Mouse (Mus musculus): ENCODE results near the gene Picalm.

Picalm gene

DNA sequence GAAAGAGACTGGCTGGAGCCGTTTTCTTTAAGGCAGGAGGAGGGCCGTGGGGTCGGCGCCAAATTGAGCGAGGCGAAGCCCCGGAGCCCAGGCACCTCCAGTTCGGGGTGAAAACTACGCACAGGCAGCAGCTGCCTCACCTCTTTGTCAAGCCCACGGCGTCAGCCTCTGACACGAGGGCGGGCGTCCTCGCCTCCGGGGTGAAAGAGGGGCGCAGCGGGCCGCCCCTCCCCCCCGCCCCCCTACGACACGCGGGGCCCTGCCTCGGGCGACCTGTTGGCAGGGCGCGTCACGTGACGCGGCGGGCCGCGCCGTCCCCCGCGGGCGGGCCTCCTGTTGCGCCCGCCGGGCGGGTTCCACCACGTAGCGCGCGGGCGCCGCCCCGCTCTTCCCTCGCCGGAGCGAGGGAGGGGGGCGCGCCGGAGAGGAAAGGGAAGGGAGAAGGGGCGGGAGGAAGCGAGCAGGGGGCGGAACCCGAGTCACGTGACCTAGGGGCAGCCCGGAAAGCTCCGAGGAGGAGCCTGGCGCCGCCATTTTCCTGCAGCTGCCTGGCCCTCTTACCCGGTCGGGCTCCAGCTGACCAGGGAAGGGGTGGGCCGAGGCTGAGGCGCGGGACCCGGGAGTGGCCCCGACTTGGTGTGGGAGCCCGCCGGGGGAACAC is at the start of gene Picalm:
TSS of gene Picalm (plus strand) at position 482 of the 661 bp plus-strand sequence.
- peak; percentile 88 for DNase-seq (ENCODE audit: low read depth)

DNA sequence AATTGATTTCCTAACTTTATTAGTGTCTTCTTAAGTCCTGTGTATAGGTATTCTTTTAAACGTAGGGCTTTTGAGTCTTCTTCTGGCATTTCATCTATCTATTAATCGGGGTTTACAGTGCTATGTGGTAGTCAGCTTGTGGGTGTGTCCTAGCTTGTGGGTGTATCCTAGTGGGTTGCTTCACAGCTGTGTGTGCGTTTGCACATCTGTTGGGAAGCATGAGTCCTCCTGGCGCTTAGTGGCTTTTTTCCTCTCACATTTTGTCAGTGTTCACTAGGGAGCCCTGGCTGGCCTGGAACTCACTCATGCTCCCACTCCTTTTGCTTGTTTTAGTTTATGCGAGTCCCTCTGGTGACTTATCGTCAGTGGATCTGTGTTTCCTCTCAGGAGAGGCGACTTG is 46.2 kb upstream of the Picalm start:
- DNase-seq (ENCODE audit: low read depth): no peak

DNA sequence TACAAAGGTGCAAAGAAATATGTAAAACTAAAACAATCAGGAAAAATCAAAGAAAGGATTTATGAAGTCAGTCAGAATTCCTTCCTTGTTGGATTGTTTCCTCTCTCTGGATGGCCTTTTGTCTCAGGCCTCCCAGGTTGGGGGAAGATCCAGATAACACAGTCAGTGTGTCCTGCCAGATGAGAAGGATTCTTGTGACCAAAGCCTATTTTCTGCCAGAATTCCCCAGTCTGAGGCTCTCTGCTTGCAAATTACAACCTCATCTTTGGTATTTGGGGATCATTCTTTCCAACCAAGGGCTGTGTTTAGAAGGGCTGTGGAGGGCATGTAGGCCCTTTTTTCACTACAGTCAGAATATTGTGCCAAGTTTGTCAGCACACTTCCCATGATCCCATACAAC is 45.5 kb upstream of the Picalm start:
- DNase-seq (ENCODE audit: low read depth): no peak

DNA sequence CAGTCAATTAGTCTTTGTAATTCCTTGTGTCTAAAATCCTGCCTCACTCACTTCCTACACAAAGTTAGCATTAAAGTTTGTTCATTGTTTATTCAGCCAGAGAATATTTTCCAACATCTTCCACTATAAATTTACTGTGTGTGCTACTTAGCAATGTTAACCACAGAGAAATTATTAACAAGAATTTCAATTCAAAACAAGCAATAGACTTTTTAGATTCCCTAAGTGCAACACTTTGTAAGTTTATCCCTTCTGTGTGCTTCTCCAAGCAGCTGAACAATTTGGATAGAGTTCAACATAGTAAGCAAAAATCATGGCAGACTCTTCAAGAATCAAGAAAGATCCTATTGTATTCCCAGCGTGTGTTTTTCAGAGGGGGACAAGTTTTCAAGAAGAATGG is 44.3 kb upstream of the Picalm start:
- peak; percentile 29 for DNase-seq (ENCODE audit: low read depth)

DNA sequence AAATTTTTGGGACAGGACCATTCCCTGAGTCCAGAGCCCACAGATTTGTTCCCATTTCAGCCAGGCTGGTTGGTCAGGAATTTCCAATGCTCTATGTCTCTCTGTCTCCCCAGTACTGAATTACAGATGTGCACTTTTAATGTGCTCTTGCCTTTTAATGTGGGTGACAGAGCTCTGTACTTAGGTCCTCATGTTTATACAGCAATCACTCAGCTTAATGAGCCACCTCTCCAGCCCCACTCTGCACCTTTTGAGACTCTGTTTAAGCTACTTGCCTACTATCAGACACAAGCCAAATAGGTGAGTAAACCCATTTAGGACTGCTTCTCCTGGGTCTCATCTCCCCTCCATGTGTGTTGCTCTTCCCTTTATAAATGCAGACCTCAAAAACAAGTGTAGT is 43.2 kb upstream of the Picalm start:
- no peak for DNase-seq (ENCODE audit: low read depth)

DNA sequence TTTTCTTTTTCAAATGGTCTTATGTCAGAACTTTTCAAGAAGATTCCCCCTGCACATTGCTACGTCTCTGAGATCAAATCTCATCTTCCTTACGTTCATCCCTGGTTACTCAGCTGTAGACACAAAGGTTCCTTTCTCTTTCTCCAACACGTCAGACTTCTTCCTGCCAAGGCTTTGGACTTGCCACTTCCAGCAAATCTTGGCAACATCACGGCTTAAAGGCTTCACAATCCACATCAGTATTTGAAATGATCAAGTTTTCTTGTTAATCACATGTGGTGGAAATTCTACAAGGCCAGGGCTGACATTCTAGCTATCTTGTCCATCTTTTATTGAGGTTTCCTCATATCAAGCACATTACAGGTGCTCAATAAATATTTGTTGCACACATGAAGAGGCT is 39.0 kb upstream of the Picalm start:
- DNase-seq (ENCODE audit: low read depth): no peak

DNA sequence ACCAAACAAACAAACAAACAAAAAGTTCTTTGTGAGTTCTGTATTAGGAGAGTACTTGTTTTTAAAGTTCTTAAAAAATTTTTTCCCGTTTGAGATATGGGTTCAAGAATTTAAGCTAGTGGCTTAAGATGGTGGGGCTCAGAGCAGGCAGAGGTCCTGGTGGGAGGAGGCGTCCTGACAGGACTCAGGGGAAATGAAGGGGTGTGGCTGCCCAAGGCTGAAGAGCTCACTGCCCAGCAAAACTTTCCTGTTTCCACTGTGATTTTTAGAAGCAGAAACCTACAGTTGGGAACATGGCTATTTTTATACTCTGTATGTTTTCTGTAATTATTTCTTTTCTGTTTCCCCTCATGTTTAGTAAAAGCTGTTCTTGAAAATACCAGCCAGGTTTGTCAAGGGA is 38.3 kb upstream of the Picalm start:
- no peak for DNase-seq (ENCODE audit: low read depth)

DNA sequence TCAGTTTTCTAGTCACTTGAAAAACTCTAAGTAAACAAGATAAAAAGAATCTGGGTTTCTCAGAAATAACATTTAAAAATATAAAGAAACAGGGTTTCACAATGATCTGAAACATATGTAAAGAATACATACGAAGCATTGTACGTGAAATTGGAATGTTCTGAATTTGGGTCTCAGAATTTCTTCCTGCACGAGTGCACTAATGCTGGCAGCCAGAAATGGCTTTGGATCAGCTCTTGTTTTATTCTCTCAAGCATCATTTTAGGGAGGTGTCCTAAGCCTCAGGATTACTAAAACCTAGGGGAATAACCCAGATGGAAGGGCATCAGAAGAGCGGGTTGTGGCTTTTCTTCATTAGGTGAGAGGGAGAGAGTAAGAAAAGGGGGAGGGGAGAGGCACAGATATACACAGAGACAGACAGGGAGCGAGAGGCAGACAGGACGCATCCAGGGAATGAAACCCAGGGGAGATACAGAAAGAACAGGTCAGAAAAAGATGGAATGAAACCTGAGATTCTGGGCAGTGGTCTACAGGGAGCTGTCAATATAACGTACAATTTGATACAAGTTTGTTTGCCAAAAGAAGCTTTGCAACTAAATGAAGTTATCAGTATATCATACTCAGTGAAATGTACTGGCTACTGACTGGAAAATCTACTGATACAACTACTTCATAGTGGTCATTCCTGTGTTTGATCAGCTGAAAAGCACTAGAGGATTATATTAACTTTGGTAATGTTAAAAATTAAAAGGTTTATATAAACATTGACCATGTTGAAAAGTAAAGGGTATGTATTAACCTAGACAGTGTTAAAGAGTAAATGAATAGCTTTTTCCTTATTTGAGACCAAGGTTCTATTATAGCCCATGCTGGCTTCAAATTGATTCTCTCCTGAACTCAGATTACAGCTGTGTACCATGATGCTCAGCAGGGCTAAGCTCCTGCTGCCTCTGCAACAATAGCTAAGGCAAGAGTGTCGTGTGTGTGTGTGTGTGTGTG is 37.3 kb upstream of the Picalm start:
- DNase-seq (ENCODE audit: low read depth): no peak

DNA sequence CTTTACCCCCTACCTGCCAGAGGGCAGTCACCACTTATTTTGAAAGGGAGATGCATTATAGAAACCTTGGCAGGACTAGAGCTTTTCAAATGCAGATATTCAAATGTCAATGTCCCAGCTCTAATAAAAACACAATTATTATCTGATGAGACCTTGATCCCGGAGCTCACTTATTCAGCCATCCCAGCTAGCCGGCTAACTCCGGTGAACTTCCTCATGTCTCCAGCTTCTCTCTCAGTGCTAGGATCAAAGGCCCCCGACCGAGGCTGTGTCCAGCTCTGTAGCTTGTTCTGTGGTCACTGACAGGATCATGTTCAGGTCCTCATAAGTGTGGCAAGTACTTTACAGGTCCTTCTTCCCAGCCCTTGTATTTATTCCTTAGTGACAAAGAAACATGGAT is 34.9 kb upstream of the Picalm start:
- no peak for DNase-seq (ENCODE audit: low read depth)

DNA sequence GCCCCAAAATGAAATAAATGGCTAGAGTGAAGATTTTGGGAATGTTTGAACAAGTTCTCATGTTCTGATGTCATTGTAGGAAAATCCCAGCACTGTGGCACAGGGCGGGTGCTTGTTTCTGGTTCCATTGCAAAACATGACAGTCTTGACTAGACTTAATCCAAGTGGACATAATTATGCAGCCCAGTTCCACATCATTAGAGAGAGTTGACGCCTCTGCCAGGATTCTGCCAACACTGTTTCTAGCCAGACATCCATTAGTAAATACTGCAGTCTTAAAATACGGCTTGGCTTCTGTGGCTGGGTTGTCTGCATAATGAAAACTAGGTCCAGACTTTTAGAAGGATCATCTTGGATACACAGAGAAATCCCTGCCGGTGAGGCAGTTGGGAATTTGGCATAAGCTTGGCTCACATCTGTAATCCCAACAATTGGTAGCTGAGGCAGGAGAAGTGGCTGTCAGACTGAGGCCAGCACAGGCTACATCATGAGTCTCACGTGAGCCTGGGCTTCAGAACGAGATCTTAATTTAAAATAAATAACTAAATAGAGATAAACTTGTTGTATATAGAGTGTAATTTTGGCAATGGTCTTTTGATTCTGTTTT is 34.1 kb upstream of the Picalm start:
- DNase-seq (ENCODE audit: low read depth): peak; percentile 82

DNA sequence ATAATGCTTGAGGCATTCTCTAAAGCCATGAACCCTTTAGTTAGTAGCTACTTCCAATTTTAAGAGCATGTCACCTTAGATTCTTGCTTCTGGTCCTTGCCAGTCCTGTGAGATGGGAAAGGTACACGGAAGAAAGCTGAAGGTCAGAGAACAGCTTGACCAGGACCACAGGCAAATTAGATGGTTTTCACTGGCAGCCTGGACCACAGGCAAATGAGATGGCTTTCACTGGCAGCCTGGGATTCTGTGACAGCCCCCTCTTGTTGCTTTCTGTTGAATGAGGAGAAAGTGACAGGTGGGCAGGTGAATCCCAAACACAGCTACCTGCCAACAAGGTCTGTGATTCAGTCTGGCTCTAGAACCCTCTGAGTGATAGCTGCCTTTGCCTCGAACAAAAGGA is 33.4 kb upstream of the Picalm start:
- DNase-seq (ENCODE audit: low read depth): no peak

DNA sequence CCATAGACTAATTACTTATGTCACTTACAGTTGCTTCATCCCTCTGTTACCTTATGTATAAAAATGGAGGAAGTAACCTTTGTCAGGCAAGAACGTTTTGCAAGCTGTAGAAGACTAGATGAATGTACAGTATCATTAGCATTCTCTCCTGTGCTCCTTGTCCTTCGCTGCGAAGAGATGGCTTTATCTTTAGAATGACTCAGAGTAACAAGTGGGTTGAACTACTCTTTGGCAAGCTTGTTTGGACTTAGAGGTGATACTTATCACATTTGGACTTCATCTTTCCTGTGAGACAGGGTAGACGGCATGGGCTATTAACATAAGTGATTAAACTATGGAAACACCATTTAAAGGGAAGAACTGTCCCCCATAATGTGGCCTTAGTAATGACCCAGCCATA is 31.8 kb upstream of the Picalm start:
- DNase-seq (ENCODE audit: low read depth): no peak

DNA sequence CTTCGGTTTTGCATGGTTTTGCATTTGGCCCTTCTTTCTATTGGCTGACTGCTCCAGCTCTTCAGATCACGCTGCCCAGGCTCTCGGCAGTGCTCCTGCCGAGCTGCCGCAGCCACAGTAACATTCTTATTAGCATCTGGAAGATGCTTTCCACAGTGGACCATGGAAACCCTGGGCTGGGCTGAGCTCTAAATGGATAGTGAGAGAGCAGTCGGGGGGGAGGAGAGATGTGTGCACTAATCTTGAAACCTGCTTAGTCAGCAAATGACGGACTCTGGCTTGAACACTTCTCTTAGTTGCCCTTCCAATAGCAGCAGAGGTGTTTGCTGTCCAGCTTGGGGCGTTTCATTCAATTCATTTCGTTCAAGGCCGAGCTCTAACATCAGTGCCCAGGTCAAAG is 30.8 kb upstream of the Picalm start:
- DNase-seq (ENCODE audit: low read depth): no peak

DNA sequence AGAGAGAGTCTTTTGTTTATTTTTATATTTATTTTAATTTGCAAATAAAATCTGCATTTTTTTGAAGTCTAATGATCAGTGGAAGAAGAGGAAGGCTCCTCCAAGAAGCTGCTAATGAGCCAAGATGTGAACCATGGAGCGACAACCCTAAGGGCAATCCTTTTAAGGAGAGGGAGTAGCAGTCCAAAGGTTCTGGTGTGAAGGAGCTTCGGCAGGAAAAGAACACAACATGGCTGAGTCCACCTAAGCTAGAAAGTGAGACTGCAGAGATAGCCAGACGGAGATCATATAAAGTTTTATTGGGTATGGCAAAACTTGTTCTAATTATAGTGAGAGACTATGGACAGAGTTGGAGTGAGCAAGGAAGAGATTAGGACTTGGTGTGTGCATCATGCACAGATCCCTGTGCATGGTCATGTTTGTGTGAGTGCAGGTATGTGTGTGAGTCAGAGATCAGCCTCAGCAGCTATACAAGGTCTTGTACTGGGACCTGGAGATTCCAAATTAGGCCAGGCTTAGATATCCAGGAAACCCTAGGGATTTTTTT is 29.3 kb upstream of the Picalm start:
- DNase-seq (ENCODE audit: low read depth): no peak

DNA sequence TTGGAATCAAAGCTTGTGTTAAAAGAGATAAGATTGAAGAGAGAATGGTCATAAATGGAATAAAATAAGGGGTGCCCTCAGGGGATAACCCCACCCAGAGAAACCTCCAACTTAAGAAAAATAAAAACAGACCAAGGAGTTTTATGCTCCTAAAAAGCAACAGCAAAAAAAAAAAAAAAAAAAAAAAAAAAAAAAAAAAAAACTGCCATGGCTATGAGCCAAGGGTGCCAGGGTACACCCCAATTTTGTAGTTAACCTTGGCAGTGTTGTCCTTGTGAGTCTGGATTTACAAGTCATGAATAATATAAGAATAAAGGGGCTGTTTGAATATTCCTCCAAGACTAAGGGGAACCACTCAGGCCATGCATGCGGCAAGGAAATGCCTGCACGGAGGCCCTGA is 13.9 kb upstream of the Picalm start:
- DNase-seq (ENCODE audit: low read depth): no peak

DNA sequence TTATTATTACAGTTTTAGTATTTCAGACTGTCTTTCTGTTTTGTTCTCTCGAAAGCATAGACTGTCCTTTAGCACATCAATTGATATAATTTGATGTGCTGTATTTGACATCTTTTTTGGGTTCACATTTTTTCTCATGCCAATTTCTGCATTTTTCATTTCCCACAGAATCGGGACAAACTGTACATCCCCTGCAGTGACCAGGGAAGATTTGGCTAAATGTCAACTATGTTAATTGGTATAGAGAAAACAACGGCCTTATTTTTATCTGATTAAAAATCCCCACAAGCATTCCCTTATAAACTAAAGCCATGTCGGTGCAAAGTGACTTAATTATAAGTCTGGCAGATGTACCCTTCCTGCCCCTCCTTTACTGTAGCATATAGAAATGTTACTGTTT is 9.9 kb upstream of the Picalm start:
- no peak for DNase-seq (ENCODE audit: low read depth)

DNA sequence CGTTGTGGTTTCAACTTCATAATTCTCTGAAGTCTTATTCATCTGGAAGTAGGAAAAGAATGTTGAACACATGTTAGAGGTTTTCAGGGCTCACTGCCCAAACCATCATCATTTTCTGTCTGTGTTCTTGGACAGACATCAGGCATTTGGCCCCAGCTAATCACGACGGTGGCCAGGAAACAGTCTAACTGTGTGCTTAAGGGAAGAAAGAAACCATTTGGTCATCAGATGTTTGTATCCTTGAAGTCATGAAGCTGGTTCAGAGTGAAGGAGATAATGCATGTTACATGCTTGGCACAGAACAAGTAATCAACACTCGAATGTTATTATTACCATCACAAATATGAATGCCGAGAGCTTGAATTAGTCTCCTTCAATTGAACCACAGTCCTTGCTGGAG is 5.0 kb upstream of the Picalm start:
- DNase-seq (ENCODE audit: low read depth): peak; percentile 83

DNA sequence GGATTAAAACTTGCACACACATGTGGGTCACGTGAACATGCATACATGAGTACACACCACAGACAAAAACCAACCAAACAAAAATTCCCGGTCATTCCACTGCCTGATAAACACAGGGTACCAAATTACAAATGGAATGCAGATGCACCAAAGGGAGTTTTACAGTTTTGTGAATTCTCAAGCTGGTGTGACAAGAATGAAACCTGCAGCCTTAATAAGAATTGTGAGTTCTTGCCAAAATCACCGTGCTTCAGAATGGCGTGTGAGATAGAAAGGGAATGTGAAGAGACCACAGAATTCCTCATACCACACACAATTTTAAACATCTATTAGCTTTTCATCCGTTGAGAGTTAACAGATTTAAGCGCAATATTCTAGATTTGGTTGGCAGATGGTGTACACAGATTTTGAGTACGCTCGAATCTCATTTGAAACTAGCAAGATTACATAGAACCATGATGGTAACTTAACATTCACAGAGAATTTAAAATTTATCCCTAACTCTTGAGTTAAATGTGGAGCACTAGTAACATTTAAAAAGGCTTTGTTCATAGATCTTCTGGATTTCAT is 1.3 kb upstream of the Picalm start:
- no peak for DNase-seq (ENCODE audit: low read depth)

DNA sequence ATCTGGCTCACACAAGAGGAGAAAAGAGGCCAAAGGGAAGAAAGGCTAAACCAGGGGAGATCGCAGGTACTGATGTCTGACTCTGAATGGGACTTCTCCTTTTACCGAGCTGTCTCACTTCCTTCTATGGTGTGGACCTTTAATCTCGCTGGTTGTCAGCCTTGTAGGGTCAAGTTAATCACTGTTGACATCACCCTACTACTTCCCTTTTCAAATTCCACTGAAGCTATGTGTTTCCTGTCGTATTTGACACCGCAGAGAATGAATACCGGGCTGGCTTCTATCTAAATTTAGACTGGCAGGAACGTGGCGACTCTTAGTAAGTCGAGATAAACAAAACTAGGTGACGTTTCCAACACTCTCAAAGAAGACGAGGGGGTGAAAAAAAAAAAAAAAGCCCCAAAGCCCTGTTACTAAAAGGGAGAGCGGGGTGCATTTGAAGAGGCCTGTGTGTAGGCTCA is 712 bp upstream of the Picalm start:
- peak; percentile 44 for DNase-seq (ENCODE audit: low read depth)

DNA sequence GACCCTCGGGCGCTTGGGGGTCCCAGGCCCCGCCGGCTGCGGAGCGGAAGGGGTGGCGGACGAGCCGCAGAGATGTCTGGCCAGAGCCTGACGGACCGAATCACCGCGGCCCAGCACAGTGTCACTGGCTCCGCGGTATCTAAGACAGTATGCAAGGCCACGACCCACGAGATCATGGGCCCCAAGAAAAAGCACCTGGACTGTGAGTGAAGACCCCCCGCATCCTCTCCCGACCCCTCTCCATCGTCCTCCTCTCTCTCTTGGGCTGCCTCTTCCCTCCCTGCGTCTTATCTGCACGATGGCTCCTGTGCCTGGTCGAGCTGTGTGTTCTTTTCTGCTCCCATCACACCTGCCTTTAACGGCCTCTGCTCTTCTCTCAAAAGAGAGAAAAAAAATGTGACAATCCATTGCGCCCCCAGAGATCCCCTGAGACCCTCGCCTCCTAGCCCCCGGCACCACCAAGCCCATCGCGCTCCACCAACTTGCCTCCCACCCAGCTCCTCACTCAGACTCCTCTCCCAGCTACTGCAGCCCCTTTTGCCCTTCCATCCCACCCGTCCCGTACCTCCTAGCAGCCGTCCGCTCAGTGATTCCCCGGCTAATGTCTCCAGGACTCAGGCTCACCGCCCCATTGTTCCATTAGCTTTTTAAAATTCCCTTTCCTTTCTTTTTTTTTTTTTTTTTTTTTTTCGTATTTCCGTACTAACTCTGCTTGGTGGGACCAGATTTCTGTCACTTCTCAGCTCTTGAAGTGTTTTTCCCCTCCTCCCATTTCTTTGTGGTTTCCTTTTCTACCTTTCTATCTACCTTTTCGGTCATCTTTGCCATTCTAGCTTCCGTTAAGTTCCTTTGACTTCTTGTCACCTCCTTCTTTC is 725 bp downstream of the Picalm start:
- DNase-seq (ENCODE audit: low read depth): no peak

DNA sequence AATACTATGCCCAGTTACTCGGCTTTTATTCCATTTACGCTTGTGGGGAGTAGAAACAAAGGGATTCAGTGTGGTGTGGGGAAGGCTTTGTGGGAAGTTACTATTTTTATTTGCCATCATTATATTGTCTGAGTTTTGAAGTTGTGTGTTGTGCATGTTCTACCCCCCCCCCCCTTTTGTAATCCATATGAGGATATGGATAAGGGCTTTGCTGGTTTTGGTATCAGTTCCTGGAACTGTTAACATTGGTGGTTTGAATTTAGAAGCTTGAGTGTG is 1.3 kb downstream of the Picalm start:
- DNase-seq (ENCODE audit: low read depth): no peak

DNA sequence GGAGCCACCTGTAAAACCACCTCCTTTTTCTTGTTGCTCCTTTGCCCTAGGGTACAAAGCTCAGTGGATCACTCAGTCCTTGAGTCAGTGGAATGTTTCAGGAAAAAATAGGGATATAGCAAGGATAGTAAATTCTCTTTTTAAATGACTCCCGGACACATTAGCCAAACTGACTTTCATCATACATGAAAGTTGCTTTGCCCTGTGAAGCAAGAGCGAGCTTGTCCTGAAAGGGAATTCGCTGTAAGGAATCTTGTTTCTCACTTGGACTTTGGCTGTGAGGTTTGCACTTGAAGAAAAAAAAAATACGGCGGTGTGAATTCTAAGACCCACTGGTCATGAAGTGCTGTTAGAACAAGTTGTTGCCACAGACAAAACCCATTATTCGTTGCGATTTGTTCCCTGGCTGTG is 1.8 kb downstream of the Picalm start:
- no peak for DNase-seq (ENCODE audit: low read depth)

Measured in fibroblast of lung, adult 2 months (primary cell).